Mouse (Mus musculus): ENCODE measurements around the gene Fbn1.
A peak's percentile ranks its signal among the peaks of the same experiment; 100 is the strongest.

Gene Fbn1

DNA sequence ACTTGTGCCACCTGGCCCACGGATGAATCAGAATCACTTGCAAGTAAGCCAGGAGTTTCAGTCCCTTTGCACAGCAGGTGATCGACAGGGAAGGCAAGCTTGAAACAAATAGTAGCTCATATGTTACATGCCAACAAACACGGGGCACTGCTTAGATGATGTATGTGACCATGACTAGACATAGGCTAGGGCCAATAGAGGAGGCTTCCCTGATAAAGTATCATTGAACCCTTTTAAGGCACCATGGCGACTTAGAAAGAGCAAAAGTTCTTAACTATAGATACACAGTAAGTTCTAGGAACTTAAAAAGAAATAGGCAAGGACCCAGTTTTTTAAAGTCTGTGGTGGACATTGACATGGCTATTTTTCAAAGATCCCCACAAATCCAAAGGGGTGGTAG, at the start of gene Fbn1:
Fbn1 (minus strand) TSS at position 101 of the 400 bp plus-strand sequence.
- no peak for DNase-seq

DNA sequence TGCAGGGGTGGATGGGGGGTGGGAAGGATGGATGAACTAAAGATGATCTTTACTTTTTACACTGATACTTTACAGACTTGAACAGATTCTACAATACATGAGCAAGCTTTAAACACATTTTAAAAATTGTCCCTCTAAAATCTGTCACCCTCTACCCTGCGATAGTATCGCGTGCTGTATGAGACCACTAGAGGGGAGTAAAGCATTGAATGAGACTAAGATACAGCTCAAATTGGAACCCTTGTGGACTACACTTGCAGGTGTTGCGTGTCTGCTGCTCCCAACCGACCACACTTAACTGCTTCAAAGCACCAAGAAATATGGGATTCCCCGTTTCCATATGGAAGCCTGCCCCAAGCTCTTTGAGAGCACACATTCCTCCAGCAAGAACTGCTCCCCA, 48.0 kb upstream of the Fbn1 start:
- DNase-seq = no peak

DNA sequence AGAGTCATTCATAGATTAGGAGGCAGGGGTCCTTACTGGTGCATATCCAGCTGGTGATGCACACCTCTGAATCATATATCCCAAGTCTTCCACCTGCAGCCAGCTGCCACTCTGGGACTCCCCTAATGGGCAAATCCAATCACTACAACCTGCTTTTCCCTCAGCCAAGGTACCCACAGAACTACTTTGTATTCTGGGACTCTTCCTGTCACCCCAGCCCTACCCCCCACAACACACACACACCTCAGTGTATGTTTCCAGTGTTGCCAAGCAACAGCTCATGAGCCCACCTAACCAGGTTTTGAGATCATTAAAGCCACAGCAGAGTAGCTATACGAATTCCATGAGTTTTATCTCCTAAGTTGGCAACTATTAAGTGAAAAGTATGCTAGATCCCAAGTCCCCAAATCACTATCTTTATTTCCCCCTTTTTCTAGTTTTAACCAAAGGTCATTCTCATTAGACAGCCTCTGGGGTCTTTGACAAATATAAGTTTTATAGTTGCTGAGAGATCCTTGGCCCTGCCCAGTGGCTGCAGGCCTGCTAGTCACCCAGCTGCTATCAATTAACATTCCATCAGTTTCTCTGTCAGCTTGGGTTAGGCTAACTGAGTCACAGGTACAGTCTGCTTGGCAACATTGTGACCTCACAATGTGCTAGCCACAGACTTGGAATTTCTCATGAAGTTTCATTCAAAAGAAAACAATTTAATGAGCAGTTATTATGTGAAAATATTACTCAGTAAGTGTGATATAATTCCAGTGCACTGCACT, 41.2 kb upstream of the Fbn1 start:
- DNase-seq = no peak

DNA sequence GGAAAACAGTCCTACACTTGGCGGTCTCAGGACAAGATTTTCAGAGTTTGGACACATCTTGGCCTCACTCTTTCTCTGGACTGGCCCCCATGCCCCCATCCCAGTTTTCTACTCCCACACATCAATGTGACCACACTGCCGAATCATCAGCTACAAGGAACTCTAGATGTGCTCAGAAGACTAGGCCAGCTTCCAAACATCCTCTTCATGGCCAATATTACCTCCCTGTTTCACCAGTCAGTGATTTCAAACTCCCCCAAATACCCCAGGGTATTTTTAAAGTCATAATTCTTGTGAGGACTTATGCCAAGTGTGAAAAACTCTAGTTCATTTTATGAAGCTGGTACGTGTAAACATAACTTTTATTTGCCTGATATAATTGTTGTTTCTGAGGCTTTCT, 37.2 kb upstream of the Fbn1 start:
- no peak for DNase-seq

GRCm38 (mm10) chr2:125543646-125544045, 35.9 kb upstream of the Fbn1 start:
- DNase-seq = no peak

GRCm38 (mm10) chr2:125541451-125541850, 33.7 kb upstream of the Fbn1 start:
- DNase-seq = no peak

DNA sequence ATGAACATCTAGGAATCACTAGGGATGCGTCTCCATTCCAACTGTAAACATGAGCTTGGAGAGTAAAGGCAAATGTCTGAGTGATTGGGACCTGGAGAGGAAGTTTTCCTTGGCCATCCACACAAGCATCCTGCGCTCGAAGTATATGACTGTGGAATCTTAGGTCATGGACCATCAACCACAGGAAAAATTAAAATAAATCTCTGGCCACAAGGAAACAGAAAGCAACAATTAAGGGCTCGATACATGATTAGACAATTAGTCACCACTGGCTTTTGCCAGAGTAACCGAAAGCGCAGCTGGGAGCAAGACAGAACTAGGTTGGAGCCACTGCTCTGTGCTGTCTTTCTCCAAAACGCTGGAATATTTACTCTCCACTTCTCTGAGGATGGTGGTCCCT, 32.8 kb upstream of the Fbn1 start:
- no peak for DNase-seq

DNA sequence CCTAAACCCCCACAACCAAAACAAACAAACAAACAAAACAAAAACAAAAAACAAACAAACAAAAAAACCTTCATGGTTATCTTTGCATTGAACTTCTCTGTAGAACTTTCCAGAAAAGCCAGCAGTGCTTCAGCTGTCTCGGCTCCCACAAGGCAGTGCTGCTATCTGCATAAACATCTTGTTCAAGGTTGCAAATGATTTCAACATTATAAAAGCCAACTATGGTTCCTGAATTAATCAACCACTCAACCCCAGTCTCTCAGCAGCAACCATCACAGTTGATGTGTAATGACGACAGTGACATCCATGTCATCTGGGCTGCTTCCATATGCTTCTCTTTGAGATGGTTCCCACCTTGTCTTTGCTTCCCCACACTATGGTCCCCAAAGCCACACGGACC, 31.8 kb upstream of the Fbn1 start:
- no peak for DNase-seq

DNA sequence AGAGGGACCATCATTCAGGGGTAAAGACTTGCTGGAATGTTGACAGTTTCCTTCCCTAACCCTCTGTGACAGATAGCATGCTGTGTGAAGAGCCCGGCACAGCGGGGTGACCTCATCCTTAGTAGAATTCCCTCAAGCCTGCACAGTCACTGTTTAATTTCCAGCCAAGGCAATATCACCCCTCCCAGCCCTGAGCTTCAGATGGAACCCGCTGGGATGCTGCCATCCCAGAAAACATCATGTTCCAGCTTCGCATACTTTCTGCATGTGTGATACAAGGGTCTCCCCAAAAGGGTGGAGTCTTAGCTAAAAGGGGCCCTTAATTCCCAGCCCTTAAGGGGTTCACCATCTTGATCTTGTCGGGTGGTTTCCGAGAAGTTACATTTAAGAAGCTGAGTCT, 22.9 kb upstream of the Fbn1 start:
- no peak for DNase-seq

DNA sequence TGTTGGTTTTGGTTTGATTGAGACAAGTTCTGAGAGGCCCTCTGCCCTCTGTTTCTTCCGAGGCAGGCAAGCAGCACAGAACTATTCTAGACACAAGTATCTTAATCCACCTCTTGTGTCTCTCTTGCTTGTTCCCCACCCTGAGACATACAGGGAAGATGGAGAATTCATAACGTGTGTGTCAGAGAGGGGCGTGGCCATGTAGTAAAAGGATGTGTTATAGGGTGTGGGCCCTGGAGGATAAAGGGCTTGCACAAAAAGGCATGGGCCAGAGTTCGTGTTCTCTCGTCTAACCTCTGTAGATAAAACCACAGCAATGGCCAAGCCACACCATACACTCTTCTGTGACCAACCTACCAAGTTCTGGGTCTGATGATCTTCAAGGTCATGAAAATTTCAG, 18.8 kb upstream of the Fbn1 start:
- no peak for DNase-seq

- no peak for DNase-seq
These were observed 17.7 kb upstream of the Fbn1 start for GRCm38 (mm10) chr2:125525484-125525883.

- DNase-seq = no peak
These were observed 8.8 kb upstream of the Fbn1 start for GRCm38 (mm10) chr2:125516594-125516993.

GRCm38 (mm10) chr2:125515291-125516057, 7.7 kb upstream of the Fbn1 start:
- no peak for DNase-seq

DNA sequence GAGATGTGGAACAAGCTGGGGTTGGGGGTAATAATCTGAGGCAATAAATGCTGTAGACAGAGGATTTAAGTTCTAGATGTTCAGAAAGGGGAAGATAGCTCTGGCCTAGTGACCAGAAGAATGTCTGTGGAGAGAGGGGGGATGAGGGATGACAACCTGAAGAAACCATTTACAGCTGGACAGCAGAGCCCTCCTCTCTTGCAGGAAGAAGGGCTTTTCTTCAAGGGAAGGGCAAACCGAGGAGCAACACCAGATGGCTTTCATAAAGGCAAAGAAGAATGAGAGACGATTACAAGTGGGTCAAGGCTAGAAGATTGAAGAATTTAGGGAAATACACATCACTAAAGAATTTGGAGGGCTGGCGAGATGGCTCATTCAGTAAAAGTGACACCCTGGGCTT, 6.6 kb upstream of the Fbn1 start:
- no peak for DNase-seq

GRCm38 (mm10) chr2:125512544-125512943, 4.8 kb upstream of the Fbn1 start:
- no peak for DNase-seq

- DNase-seq = no peak
These were observed 4.1 kb upstream of the Fbn1 start for GRCm38 (mm10) chr2:125511898-125512297.

DNA sequence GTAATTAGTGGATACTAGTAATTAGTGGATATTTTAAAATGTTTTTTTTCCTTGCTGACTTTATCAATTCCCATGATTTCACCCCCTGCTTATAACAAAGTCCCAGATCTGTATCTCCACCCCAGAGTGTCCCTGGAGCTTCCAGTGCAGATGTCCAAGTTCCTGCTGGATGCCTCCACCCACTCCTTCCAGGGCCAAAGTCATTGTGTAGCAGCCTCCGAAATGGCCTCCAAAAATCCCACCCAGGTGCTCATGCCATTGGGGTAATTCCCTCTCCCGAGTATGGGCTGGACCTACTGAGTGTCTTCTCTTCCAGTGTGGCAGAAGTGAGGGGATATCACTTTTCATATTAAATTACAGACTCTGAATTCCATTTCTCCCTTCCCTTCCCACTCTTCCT, 3.0 kb upstream of the Fbn1 start:
- DNase-seq = no peak

- no peak for DNase-seq
These were observed 588 bp upstream of the Fbn1 start for GRCm38 (mm10) chr2:125508381-125508780.

- no peak for DNase-seq
These were observed 1.3 kb downstream of the Fbn1 start for GRCm38 (mm10) chr2:125506316-125507054.

DNA sequence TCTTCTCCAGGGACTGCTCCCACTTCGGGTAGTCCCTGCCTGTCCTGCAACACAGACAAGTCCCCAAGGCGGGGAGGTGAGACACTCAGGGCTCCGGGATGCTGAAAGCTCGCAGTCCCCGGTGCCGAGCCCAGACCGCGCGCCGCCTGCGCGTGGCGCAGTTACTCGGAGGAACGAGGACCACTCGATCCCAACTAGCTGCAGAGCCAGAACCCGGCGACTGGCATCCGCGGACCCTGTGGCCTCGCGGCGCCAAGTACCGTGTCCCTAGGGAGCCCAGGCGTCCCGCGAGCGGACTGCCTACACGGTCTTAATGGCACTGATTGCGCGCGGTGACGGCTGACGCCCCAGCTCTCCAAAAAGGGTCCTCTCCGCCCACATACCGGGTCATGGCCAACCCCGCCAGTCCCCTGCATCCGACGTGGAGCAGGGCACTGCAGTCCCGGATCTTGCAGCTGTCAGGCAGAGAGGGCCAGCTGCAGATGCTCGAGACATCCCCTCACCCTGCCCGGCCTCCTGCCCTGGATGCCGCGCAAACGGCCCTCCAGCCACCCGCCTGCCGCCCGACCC, 2.0 kb downstream of the Fbn1 start:
- peak; percentile 22 for DNase-seq

DNA sequence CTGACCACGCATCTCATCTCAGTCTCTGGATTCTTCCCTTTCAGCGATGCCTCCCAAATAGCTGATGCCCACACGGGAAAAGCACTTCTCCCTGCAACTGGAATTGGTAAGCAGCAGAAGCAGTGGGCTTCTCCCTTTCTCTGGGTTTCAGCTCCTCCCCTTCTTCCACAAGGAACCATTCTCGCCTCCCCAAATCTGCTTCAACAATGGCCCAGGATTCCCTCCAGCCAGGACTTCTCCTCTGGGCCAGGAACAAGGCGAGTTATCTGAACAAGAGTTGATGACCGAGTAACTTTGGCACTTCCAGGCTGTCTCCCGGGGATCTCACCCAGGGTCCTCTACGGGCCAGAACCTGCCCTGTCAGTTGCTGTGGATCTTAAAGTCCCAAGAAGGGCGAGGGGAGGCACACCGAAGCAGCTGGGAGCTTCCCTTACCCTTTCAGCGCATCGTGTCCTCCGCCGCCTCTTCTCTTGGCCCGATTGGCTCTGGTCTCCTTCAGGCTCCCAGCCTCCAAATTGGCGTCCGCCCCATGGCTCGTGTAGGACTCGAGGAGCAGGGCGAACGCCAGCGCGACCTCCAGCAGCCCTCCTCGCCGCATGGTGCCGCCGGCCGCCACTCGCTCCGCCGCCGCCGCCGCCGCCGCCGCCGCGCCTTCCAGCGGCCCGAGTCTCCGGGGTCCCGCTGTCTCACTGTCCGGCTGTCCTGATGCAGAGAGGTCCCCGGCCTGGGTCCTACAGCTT, 2.6 kb downstream of the Fbn1 start, which contains the start of gene Gm9913:
Gm9913 (plus strand) TSS at position 84 of the 740 bp plus-strand sequence.
- no peak for DNase-seq

- DNase-seq = no peak
These were observed 6.3 kb downstream of the Fbn1 start for GRCm38 (mm10) chr2:125501526-125501925.

GRCm38 (mm10) chr2:125498216-125498615, 9.6 kb downstream of the Fbn1 start:
- no peak for DNase-seq

Data from layer of hippocampus, adult 9-11 months (tissue).